Mouse (Mus musculus) stomach, postnatal 0 days (tissue): ENCODE measurements around the gene B4galnt2.

Source experiments
- CTCF ChIP-seq: IDR thresholded peaks from 2 replicates; pipeline ENCODE4 v1.5.1; 2016; ENCODE audit warnings: antibody characterized with exemption, low read depth, mild to moderate bottlenecking, moderate library complexity
- EP300 ChIP-seq: optimal IDR thresholded peaks from 2 replicates; pipeline ENCODE3; 2016; ENCODE audit warnings: antibody characterized with exemption

GRCm38 (mm10) chr11:95822437-95822836 lies 92.3 kb downstream of the B4galnt2 start:
- TF ChIP-seq CTCF (no peak), EP300 (no peak)
